Mouse (Mus musculus): Measurements from ENCODE around the gene Slc43a3.

The Slc43a3 gene

DNA sequence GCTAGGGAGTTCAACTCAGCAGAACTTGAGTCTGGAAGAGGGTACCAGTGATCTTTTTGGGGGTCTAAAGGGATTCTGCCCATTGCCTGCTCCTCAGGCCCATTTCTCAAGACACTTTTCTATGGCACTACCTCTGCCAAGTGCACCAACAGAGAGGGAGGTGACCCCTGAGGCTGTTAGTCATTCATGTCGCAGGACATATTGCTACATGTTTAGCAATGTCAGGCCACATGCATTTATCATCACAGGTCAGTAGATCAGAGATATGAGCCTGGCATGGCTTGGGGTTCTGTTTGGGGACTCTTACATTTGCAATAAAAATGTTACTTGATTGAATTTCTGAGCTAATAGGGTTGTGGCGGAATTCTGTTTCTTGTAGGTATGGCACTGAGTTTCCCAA lies 39.2 kb downstream of the Slc43a3 start:
- DNase-seq (ENCODE audit: extremely low read depth, low read depth, low spot score), result no peak

DNA sequence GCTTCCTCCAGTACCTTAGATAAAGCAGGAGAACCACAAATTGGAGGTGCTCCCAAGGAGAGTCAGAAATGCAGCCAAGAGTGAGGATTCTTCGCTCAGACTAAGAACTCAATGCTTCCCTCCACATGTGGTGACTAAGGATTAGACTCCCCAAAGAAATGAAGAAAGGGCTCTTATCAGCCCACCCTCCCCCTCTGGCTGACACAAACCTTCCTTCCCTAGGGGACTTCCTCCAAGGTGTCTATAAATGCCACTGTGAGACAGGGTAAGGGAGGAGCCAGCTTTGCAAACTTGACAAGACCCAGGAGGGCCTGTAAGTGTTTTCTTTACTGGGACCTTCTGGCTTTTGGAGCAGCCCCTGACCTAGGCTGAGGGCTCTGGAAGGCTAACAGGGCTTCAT lies 43.8 kb downstream of the Slc43a3 start, which contains the start of gene Prg2:
Gene Prg2 (plus strand): TSS at position 274 of the 400 bp plus-strand sequence.
- DNase-seq (ENCODE audit: extremely low read depth, low read depth, low spot score), result no peak

GRCm38 (mm10) chr2:84987930-84988329 lies 51.6 kb downstream of the Slc43a3 start, which contains the start of gene Prg3:
TSS of gene Prg3 (plus strand) at chr2:84988215.
- no peak for DNase-seq (ENCODE audit: extremely low read depth, low read depth, low spot score)

GRCm38 (mm10) chr2:84996376-84996775 lies 60.0 kb downstream of the Slc43a3 start:
- no peak for DNase-seq (ENCODE audit: extremely low read depth, low read depth, low spot score)

GRCm38 (mm10) chr2:84999486-85000181 lies 63.3 kb downstream of the Slc43a3 start:
- DNase-seq (ENCODE audit: extremely low read depth, low read depth, low spot score), result no peak

DNA sequence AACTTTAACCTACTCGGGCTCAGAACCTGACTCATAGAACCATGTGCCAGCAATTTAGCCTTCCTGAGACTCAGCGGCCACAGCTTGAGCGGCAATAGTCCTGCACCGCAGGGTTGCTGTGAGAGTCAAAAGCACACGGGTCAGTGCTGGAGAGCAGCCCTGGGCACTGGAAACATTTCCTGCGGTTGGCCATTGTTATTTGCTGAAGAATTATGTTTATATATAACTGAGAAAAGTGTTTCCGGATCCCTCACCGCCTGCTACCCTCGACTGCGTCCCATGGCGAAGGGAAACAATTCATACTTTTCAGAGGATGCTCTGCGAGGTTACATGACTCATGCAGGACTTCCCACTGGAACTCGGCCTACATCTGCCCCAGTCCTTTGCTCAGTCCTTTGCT lies 65.1 kb downstream of the Slc43a3 start:
- no peak for DNase-seq (ENCODE audit: extremely low read depth, low read depth, low spot score)

GRCm38 (mm10) chr2:85002575-85002974 lies 66.2 kb downstream of the Slc43a3 start:
- DNase-seq (ENCODE audit: extremely low read depth, low read depth, low spot score), result no peak

DNA sequence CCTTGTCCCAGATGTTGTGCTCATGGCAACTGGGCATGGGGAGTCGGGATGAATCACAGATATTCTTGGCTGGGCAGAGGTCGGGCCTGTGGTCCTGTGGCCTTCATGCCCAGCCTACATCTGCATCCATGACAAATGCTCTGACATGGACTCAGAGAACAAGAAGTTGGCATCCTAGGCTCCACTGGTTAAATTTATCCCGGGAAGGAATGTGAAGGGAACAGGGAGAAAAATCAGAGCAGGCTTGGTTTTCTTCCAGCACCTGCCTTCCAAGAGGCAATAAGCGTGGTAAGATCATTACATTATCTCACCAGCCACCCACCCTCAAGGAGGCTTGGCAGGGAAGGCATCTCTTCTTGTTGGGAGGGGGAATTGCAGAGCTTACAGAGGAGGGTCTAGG lies 68.0 kb downstream of the Slc43a3 start:
- DNase-seq (ENCODE audit: extremely low read depth, low read depth, low spot score), result no peak

- no peak for DNase-seq (ENCODE audit: extremely low read depth, low read depth, low spot score)
Observed at GRCm38 (mm10) chr2:85006600-85006999, 70.2 kb downstream of the Slc43a3 start.

- no peak for DNase-seq (ENCODE audit: extremely low read depth, low read depth, low spot score)
Observed at GRCm38 (mm10) chr2:85007729-85008128, 71.3 kb downstream of the Slc43a3 start.
